Mouse (Mus musculus): ENCODE results near the gene Atxn3. TPM values are rescaled to one million over a fixed set of nuclear protein-coding genes. Genes with fewer than 3 reads are reported as not detected.
A peak's percentile ranks its signal among the peaks of the same experiment; 100 is the strongest.

The Atxn3 gene
- 10 to 100 TPM; 11.1 to 11.5 TPM for total RNA-seq (2021)

DNA sequence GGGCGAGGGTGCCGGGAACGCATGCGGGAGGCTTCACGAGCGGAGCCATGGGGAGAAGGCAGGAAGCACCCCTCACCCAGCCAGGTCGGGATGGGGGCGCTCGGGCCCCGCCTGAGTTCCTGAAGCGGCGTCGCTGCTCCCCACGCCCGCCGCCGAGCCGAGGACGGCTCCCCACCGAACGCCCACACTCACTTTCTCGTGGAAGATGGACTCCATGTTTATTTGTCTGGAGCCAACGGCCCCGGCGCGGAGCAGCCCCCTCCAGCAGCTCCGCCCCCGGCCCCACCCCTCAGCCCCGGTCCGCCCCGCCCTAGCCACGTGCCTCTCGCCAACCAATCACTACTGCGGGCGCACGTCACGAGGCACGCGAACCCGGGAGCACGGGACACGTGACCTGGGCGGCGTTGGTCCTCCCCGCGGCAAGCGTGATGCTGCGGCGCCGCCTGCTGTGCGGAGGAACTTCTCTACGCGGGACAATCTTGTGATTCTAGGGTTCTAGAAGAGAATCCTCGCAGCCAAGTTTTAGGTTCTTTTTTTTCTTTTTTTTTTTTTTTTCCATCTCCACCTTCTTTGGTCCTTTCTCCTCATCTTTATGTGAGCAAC, at the start of gene Atxn3:
Gene Atxn3, minus strand, starts transcription at position 305 of the 603 bp plus-strand sequence.
- peak; percentile 94 for DNase-seq (ENCODE audit: low spot score)
- intact Hi-C loops (cut with DNase I): loop anchor here (1.0 to 5.0 kb wide), 3 partner anchors 18 to 836 kb away; no protein-coding TSS in a partner anchor

- DNase-seq (ENCODE audit: low spot score): no peak
- intact Hi-C loops (cut with DNase I): loop anchor here (5.0 kb wide), 1 partner anchor 387 kb away; no protein-coding TSS in a partner anchor
These were observed 42.7 kb upstream of the Atxn3 start for GRCm38 (mm10) chr12:102000785-102001184.

GRCm38 (mm10) chr12:101998929-101999328, 40.9 kb upstream of the Atxn3 start:
- no peak for DNase-seq (ENCODE audit: low spot score)
- intact Hi-C loops (cut with DNase I): no loop called here

GRCm38 (mm10) chr12:101994576-101995467, 36.8 kb upstream of the Atxn3 start:
- intact Hi-C loops (cut with DNase I): no loop called here
- DNase-seq (ENCODE audit: low spot score): no peak

GRCm38 (mm10) chr12:101987659-101988058, 29.6 kb upstream of the Atxn3 start:
- no peak for DNase-seq (ENCODE audit: low spot score)
- intact Hi-C loops (cut with DNase I): loop anchor here (5.0 kb wide), 1 partner anchor 475 kb away; no protein-coding TSS in a partner anchor

DNA sequence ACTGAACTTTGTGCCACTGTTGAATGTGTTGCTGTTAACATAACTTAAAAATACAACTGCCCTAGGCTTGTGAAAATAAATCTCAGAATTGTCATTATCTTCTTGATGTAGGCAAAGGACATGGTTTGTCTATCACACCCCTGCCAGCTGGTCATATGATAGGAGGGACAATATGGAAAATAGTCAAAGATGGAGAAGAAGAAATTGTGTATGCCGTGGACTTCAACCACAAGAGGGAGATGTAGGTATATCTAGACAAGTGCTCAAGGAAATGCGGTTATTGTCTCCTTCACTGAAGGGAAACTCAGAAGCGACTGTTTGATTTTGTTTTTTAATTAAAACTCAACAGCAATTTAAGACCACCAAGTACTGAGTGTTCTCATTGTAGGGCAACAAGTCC, 27.1 kb upstream of the Atxn3 start:
- no peak for DNase-seq (ENCODE audit: low spot score)
- intact Hi-C loops (cut with DNase I): loop anchor here (2.0 to 5.0 kb wide), 2 partner anchors 402 to 477 kb away; no protein-coding TSS in a partner anchor

GRCm38 (mm10) chr12:101982977-101983376, 24.9 kb upstream of the Atxn3 start:
- no peak for DNase-seq (ENCODE audit: low spot score)
- intact Hi-C loops (cut with DNase I): no loop called here

GRCm38 (mm10) chr12:101981559-101981958, 23.5 kb upstream of the Atxn3 start:
- intact Hi-C loops (cut with DNase I): no loop called here
- DNase-seq (ENCODE audit: low spot score): no peak

DNA sequence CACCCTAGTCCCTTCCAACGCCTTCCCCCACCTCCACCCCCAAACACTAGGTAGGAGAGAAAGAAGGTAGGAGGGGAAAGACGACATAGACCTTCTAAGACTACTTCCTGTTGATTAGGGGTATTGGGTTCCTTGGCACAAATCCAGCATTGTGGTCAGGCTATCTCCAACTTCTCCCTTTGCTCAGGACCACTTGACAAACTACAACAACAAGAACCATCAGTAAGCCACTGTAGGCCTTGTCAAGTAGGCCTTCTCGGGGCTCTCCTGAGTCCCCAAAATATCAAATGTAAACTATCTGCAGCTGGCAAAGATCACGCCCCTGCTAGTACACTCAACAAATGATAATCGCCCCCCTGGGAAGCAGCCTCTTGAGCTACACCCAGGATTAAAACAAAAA, 22.2 kb upstream of the Atxn3 start:
- intact Hi-C loops (cut with DNase I): no loop called here
- no peak for DNase-seq (ENCODE audit: low spot score)

DNA sequence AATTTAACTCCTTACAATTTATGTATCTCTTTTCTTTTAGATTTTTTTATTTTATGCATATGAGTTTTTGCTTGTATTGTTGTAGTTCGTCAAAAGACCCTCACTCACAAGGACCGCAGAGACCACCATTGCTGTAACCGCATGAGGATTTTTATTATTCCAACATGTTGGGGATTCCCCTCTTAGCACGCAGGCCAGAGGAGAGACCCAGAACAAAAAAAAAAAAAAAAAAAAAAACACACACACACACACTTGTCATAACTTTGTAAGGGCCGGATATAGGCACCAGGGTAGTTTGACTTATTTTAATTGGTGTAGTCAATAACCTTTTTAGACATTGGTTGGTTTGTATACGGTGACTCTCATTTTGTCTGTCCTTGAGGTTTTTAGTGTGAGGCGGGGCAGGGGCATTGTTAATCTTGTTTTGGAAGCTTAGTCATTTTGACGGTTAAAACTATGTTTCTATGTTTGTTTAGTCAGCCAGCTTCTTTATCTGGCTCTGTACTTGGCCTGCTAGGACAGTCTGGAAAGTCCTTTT, 21.2 kb upstream of the Atxn3 start:
- intact Hi-C loops (cut with DNase I): loop anchor here (5.0 kb wide), 1 partner anchor 488 kb away; the partner anchor contains the start of gene Golga5
- no peak for DNase-seq (ENCODE audit: low spot score)

- intact Hi-C loops (cut with DNase I): loop anchor here (5.0 kb wide), 1 partner anchor 489 kb away; the partner anchor contains the start of gene Golga5
- no peak for DNase-seq (ENCODE audit: low spot score)
These were observed 20.5 kb upstream of the Atxn3 start for GRCm38 (mm10) chr12:101978588-101978987.

GRCm38 (mm10) chr12:101978162-101978561, 20.1 kb upstream of the Atxn3 start:
- no peak for DNase-seq (ENCODE audit: low spot score)
- intact Hi-C loops (cut with DNase I): loop anchor here (5.0 kb wide), 1 partner anchor 489 kb away; the partner anchor contains the start of gene Golga5

DNA sequence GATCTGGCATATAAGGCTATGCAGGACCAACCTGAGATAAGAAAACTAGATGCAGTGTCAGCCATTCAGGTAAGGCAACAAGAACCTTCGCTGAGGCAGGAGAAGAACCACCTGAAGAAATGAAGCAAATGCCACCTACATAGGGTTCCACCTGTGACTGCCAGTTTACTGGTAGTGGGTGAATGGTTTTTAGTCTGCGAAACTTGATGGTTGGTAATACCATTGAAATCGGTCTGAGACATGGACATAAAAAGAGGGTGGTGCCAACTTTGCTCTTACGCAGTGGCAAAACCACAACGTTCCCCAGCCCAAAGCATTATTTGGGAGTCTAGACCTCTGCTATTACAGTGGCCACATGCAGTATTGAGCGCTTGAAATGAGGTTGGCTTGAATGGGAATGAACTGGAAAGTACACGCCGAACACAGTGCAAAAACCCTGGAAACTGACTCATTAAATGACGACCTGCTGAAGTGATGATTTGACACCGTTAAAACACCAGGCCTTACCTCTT, 19.4 kb upstream of the Atxn3 start:
- intact Hi-C loops (cut with DNase I): loop anchor here (5.0 kb wide), 1 partner anchor 490 kb away; the partner anchor contains the start of gene Golga5
- no peak for DNase-seq (ENCODE audit: low spot score)

- DNase-seq (ENCODE audit: low spot score): no peak
- intact Hi-C loops (cut with DNase I): loop anchor here (1.0 to 5.0 kb wide), 2 partner anchors 19 to 490 kb away; partner anchors contain the start of genes Atxn3 and Golga5
These were observed 18.8 kb upstream of the Atxn3 start for GRCm38 (mm10) chr12:101976651-101977403.

- peak; percentile 74 for DNase-seq (ENCODE audit: low spot score)
- intact Hi-C loops (cut with DNase I): loop anchor here (1.0 to 5.0 kb wide), 3 partner anchors 18 to 491 kb away; partner anchors contain the start of genes Atxn3, Golga5 and Trip11
These were observed 17.8 kb upstream of the Atxn3 start, which contains the start of gene Cpsf2 for GRCm38 (mm10) chr12:101975601-101976571. Cpsf2 (plus strand) TSS chr12:101975988.

GRCm38 (mm10) chr12:101975167-101975600, 17.1 kb upstream of the Atxn3 start:
- no peak for DNase-seq (ENCODE audit: low spot score)
- intact Hi-C loops (cut with DNase I): loop anchor here (1.0 to 5.0 kb wide), 2 partner anchors 62 to 492 kb away; partner anchors contain the start of genes Golga5 and Trip11

DNA sequence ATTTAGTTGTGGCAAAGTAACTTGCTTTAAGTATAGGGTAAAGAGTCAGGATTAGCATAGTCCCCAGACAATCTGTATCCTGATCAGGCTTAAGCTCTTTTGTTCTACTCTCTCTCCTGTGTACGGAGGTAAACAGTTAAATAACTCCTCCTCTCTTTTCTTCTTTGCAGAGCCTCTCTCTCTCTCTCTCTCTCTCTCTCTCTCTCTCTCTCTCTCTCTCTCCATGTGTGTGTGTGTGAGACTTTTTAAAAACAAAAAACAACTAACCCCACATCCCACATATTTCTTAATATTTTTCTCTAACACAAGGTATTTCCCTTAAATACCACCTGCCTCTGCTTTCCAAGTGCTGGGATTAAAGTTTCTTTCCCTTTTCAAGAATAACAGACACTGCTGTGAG, 16.5 kb upstream of the Atxn3 start:
- intact Hi-C loops (cut with DNase I): no loop called here
- DNase-seq (ENCODE audit: low spot score): no peak

DNA sequence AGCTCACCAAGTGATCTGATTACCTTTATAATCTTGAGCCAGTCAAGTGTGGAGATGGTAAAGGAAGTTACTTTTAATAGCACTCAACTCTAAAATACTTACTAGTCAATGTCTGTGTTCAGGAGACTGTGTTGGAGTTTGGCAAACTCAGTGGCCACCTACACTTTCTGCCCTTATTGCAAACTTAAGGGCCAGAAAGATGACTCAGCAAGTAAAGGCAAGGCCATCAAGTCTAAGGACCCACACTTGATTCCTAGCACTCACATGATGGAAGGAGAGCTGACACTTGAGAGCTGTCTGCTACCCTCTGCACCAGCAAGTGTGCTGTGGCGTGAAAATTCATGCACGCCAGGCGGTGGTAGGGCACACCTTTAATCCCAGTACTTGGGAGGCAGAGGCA, 14.2 kb upstream of the Atxn3 start:
- intact Hi-C loops (cut with DNase I): no loop called here
- no peak for DNase-seq (ENCODE audit: low spot score)

Data from heart, postnatal 25 days (tissue).